Mouse (Mus musculus): ENCODE results near the gene Plac8. TPM values are rescaled to one million over a fixed set of nuclear protein-coding genes. Genes with fewer than 3 reads are reported as not detected.

The Plac8 gene
- total RNA-seq, 2 experiments from 2014 or later: 0.36 to 1.4 TPM

- DNase-seq (ENCODE audit: low spot score): no peak
- intact Hi-C loops (cut with DNase I): loop anchor here (10.0 kb wide), 2 partner anchors 247 to 367 kb away; partner anchors contain the start of genes Helq and Mrps18c
These were observed 23.8 kb downstream of the Plac8 start for GRCm38 (mm10) chr5:100548236-100548635.

GRCm38 (mm10) chr5:100546294-100547080 is 25.6 kb downstream of the Plac8 start:
- no peak for DNase-seq (ENCODE audit: low spot score)
- intact Hi-C loops (cut with DNase I): loop anchor here (2.0 to 10.0 kb wide), 3 partner anchors 118 to 368 kb away; partner anchors contain the start of genes Helq and Mrps18c

- intact Hi-C loops (cut with DNase I): loop anchor here (5.0 kb wide), 1 partner anchor 159 kb away; no protein-coding TSS in a partner anchor
- DNase-seq (ENCODE audit: low spot score): no peak
These were observed 35.4 kb downstream of the Plac8 start for GRCm38 (mm10) chr5:100536638-100537037.

GRCm38 (mm10) chr5:100535826-100536225 is 36.2 kb downstream of the Plac8 start:
- intact Hi-C loops (cut with DNase I): loop anchor here (5.0 kb wide), 1 partner anchor 159 kb away; no protein-coding TSS in a partner anchor
- no peak for DNase-seq (ENCODE audit: low spot score)

- no peak for DNase-seq (ENCODE audit: low spot score)
These were observed 45.9 kb downstream of the Plac8 start for GRCm38 (mm10) chr5:100526164-100526563.

GRCm38 (mm10) chr5:100525620-100526019 is 46.4 kb downstream of the Plac8 start:
- no peak for DNase-seq (ENCODE audit: low spot score)
- intact Hi-C loops (cut with DNase I): no loop called here

More at GRCm38 (mm10) chr5:100526164-100526563, 45.9 kb downstream of the Plac8 start:
- intact Hi-C loops (cut with DNase I): no loop called here

- DNase-seq (ENCODE audit: low spot score): no peak
- intact Hi-C loops (cut with DNase I): no loop called here
These were observed 47.1 kb downstream of the Plac8 start for GRCm38 (mm10) chr5:100524921-100525320.

GRCm38 (mm10) chr5:100523331-100523730 is 48.7 kb downstream of the Plac8 start:
- DNase-seq (ENCODE audit: low spot score): no peak
- intact Hi-C loops (cut with DNase I): no loop called here

- DNase-seq (ENCODE audit: low spot score): no peak
- intact Hi-C loops (cut with DNase I): no loop called here
These were observed 51.8 kb downstream of the Plac8 start for GRCm38 (mm10) chr5:100520223-100520622.

- DNase-seq (ENCODE audit: low spot score): no peak
- intact Hi-C loops (cut with DNase I): loop anchor here (1.0 to 5.0 kb wide), 3 partner anchors 19 to 92 kb away; no protein-coding TSS in a partner anchor
These were observed 53.0 kb downstream of the Plac8 start for GRCm38 (mm10) chr5:100519027-100519411.

- intact Hi-C loops (cut with DNase I): loop anchor here (1.0 to 5.0 kb wide), 3 partner anchors 20 to 91 kb away; no protein-coding TSS in a partner anchor
- peak; percentile 97 for DNase-seq (ENCODE audit: low spot score)
These were observed 53.7 kb downstream of the Plac8 start, which contains the start of gene Cops4 for GRCm38 (mm10) chr5:100518049-100519026. Gene Cops4 (plus strand): TSS chr5:100518309.

- intact Hi-C loops (cut with DNase I): no loop called here
- DNase-seq (ENCODE audit: low spot score): no peak
These were observed 59.5 kb downstream of the Plac8 start for GRCm38 (mm10) chr5:100512576-100512975.

GRCm38 (mm10) chr5:100509247-100509646 is 62.8 kb downstream of the Plac8 start:
- intact Hi-C loops (cut with DNase I): loop anchor here (10.0 kb wide), 1 partner anchor 464 kb away; no protein-coding TSS in a partner anchor

More at GRCm38 (mm10) chr5:100509247-100509646, 62.8 kb downstream of the Plac8 start:
- DNase-seq (ENCODE audit: low spot score): no peak

Other genes starting within 250 kb of the Plac8 start
- gene Sec31a, start 156.0 kb downstream of the Plac8 start, total RNA-seq (2021): 100 to 1,000 TPM; 111 to 116 TPM
- 1 to 10 TPM; 8.2 to 9.4 TPM for gene Lin54, start 71.6 kb downstream of the Plac8 start, total RNA-seq (2021)
- gene Cops4, start 53.9 kb downstream of the Plac8 start, total RNA-seq (2021): 10 to 100 TPM; 79.7 to 85.4 TPM
- 10 to 100 TPM; 87.9 to 88.9 TPM for gene Coq2, start 102.9 kb upstream of the Plac8 start, total RNA-seq (2021)
- gene Hpse, start 147.5 kb upstream of the Plac8 start, total RNA-seq (2021): 1 to 10 TPM in 1 of 2 experiments, under 1 TPM in 1; 0.89 to 1.0 TPM
- gene Helq, start 226.4 kb upstream of the Plac8 start, total RNA-seq (2021): 1 to 10 TPM; 2.4 to 5.5 TPM
- 10 to 100 TPM; 73.2 to 85.1 TPM for gene Mrps18c, start 226.4 kb upstream of the Plac8 start, total RNA-seq (2021)
- gene Abraxas1, start 248.7 kb upstream of the Plac8 start, total RNA-seq (2021): 10 to 100 TPM in 1 of 2 experiments, 1 to 10 TPM in 1; 9.9 to 10.1 TPM

All from heart, postnatal 25 days (tissue).